Mouse (Mus musculus): Measurements from ENCODE around the gene Ap3d1. TPM values are rescaled to one million over a fixed set of nuclear protein-coding genes. Genes with fewer than 3 reads are reported as not detected.
A peak's percentile ranks its signal among the peaks of the same experiment; 100 is the strongest.

Ap3d1 gene
- polyA plus RNA-seq, 1 experiment from 2014 or later, result 69.3 TPM

GRCm38 (mm10) chr10:80777123-80777522 lies 35.1 kb upstream of the Ap3d1 start:
- 91% methylated on average over 5 of the region's 5 CpGs for WGBS
- ATAC-seq (ENCODE audit: insufficient read depth, low FRiP score, low TSS enrichment) (no peak), DNase-seq (ENCODE audit: low spot score) (no peak)
- H3K4me3 ChIP-seq (ENCODE audit: low read depth, low read length), result no peak overlapping the region
- no peak overlapping the region for H3K4me2 ChIP-seq (ENCODE audit: low read depth)
- no peak overlapping the region for H3K27ac ChIP-seq (ENCODE audit: low read depth, low read length)
- H3K27me3 ChIP-seq (ENCODE audit: control insufficient read depth, insufficient read depth, low read length), result no peaks in the 10 kb centered on the region
- no peaks in the 10 kb centered on the region for H3K9me3 ChIP-seq (ENCODE audit: control insufficient read depth, low read length)
- no peak overlapping the region for H3K9ac ChIP-seq (ENCODE audit: low read length)
- H3K36me3 ChIP-seq (ENCODE audit: control insufficient read depth, insufficient read depth, low read length), result peaks cover 33% of the 10 kb centered on the region
- no peaks in the 10 kb centered on the region for H3K4me1 ChIP-seq (ENCODE audit: control insufficient read depth, insufficient read depth, low read length)

- H3K27ac ChIP-seq (ENCODE audit: low read depth, low read length), result no peak overlapping the region
- no peak overlapping the region for H3K9ac ChIP-seq (ENCODE audit: low read length)
- WGBS, result 96% methylated on average over 6 of the region's 6 CpGs
- no peaks in the 10 kb centered on the region for H3K27me3 ChIP-seq (ENCODE audit: control insufficient read depth, insufficient read depth, low read length)
- no peaks in the 10 kb centered on the region for H3K9me3 ChIP-seq (ENCODE audit: control insufficient read depth, low read length)
- H3K4me2 ChIP-seq (ENCODE audit: low read depth), result no peak overlapping the region
- H3K36me3 ChIP-seq (ENCODE audit: control insufficient read depth, insufficient read depth, low read length), result peaks cover 32% of the 10 kb centered on the region
- no peaks in the 10 kb centered on the region for H3K4me1 ChIP-seq (ENCODE audit: control insufficient read depth, insufficient read depth, low read length)
- DNase-seq (ENCODE audit: low spot score) (no peak), ATAC-seq (ENCODE audit: insufficient read depth, low FRiP score, low TSS enrichment) (no peak)
- no peak overlapping the region for H3K4me3 ChIP-seq (ENCODE audit: low read depth, low read length)
Measured at GRCm38 (mm10) chr10:80776358-80776869, 34.4 kb upstream of the Ap3d1 start.

- DNase-seq (ENCODE audit: low spot score) (no peak), ATAC-seq (ENCODE audit: insufficient read depth, low FRiP score, low TSS enrichment) (no peak)
- no peaks in the 10 kb centered on the region for H3K9me3 ChIP-seq (ENCODE audit: control insufficient read depth, low read length)
- no peak overlapping the region for H3K9ac ChIP-seq (ENCODE audit: low read length)
- H3K36me3 ChIP-seq (ENCODE audit: control insufficient read depth, insufficient read depth, low read length), result peaks cover 34% of the 10 kb centered on the region
- H3K27ac ChIP-seq (ENCODE audit: low read depth, low read length), result no peak overlapping the region
- H3K4me2 ChIP-seq (ENCODE audit: low read depth), result no peak overlapping the region
- 91% methylated on average over 4 of the region's 4 CpGs for WGBS
- no peak overlapping the region for H3K4me3 ChIP-seq (ENCODE audit: low read depth, low read length)
- H3K27me3 ChIP-seq (ENCODE audit: control insufficient read depth, insufficient read depth, low read length), result no peaks in the 10 kb centered on the region
- no peaks in the 10 kb centered on the region for H3K4me1 ChIP-seq (ENCODE audit: control insufficient read depth, insufficient read depth, low read length)
Measured at GRCm38 (mm10) chr10:80775731-80776130, 33.7 kb upstream of the Ap3d1 start.

- peaks cover 34% of the 10 kb centered on the region for H3K36me3 ChIP-seq (ENCODE audit: control insufficient read depth, insufficient read depth, low read length)
- H3K27me3 ChIP-seq (ENCODE audit: control insufficient read depth, insufficient read depth, low read length), result no peaks in the 10 kb centered on the region
- H3K4me3 ChIP-seq (ENCODE audit: low read depth, low read length), result no peak overlapping the region
- H3K27ac ChIP-seq (ENCODE audit: low read depth, low read length), result no peak overlapping the region
- no peaks in the 10 kb centered on the region for H3K9me3 ChIP-seq (ENCODE audit: control insufficient read depth, low read length)
- no peak for ATAC-seq (ENCODE audit: insufficient read depth, low FRiP score, low TSS enrichment)
- no peak overlapping the region for H3K4me2 ChIP-seq (ENCODE audit: low read depth)
- 89% methylated on average over 4 of the region's 4 CpGs for WGBS
- DNase-seq (ENCODE audit: low spot score), result no peak
- no peaks in the 10 kb centered on the region for H3K4me1 ChIP-seq (ENCODE audit: control insufficient read depth, insufficient read depth, low read length)
- H3K9ac ChIP-seq (ENCODE audit: low read length), result no peak overlapping the region
Measured at GRCm38 (mm10) chr10:80774981-80775380, 32.9 kb upstream of the Ap3d1 start.

- Histone ChIP-seq H3K36me3 (ENCODE audit: control insufficient read depth, insufficient read depth, low read length) (peaks cover 33% of the 10 kb centered on the region), H3K4me3 (ENCODE audit: low read depth, low read length) (no peak overlapping the region), H3K4me1 (ENCODE audit: control insufficient read depth, insufficient read depth, low read length) (no peaks in the 10 kb centered on the region), H3K27ac (ENCODE audit: low read depth, low read length) (no peak overlapping the region), H3K27me3 (ENCODE audit: control insufficient read depth, insufficient read depth, low read length) (no peaks in the 10 kb centered on the region), H3K4me2 (ENCODE audit: low read depth) (no peak overlapping the region), H3K9me3 (ENCODE audit: control insufficient read depth, low read length) (no peaks in the 10 kb centered on the region), H3K9ac (ENCODE audit: low read length) (no peak overlapping the region)
- ATAC-seq (ENCODE audit: insufficient read depth, low FRiP score, low TSS enrichment) (no peak; the same call in 1 of the 2 replicates), DNase-seq (ENCODE audit: low spot score) (peak; percentile 69)
- WGBS, result 67% methylated on average over 2 of the region's 2 CpGs
Measured at GRCm38 (mm10) chr10:80774549-80774948, 32.5 kb upstream of the Ap3d1 start.

- H3K27me3 ChIP-seq (ENCODE audit: control insufficient read depth, insufficient read depth, low read length), result no peaks in the 10 kb centered on the region
- H3K9ac ChIP-seq (ENCODE audit: low read length), result no peak overlapping the region
- H3K27ac ChIP-seq (ENCODE audit: low read depth, low read length), result no peak overlapping the region
- DNase-seq (ENCODE audit: low spot score) (no peak), ATAC-seq (ENCODE audit: insufficient read depth, low FRiP score, low TSS enrichment) (no peak)
- no peaks in the 10 kb centered on the region for H3K4me1 ChIP-seq (ENCODE audit: control insufficient read depth, insufficient read depth, low read length)
- 87% methylated on average over 5 of the region's 5 CpGs for WGBS
- no peaks in the 10 kb centered on the region for H3K9me3 ChIP-seq (ENCODE audit: control insufficient read depth, low read length)
- H3K4me3 ChIP-seq (ENCODE audit: low read depth, low read length), result no peak overlapping the region
- no peak overlapping the region for H3K4me2 ChIP-seq (ENCODE audit: low read depth)
- H3K36me3 ChIP-seq (ENCODE audit: control insufficient read depth, insufficient read depth, low read length), result peaks cover 31% of the 10 kb centered on the region
Measured at GRCm38 (mm10) chr10:80773816-80774215, 31.8 kb upstream of the Ap3d1 start.

GRCm38 (mm10) chr10:80768365-80768764 lies 26.3 kb upstream of the Ap3d1 start:
- DNase-seq (ENCODE audit: low spot score) (no peak), ATAC-seq (ENCODE audit: insufficient read depth, low FRiP score, low TSS enrichment) (no peak)
- H3K9me3 ChIP-seq (ENCODE audit: control insufficient read depth, low read length), result no peaks in the 10 kb centered on the region
- H3K4me2 ChIP-seq (ENCODE audit: low read depth), result no peak overlapping the region
- H3K4me1 ChIP-seq (ENCODE audit: control insufficient read depth, insufficient read depth, low read length), result no peaks in the 10 kb centered on the region; the same call in 1 of the 2 replicates
- no peak overlapping the region for H3K9ac ChIP-seq (ENCODE audit: low read length)
- no peaks in the 10 kb centered on the region for H3K27me3 ChIP-seq (ENCODE audit: control insufficient read depth, insufficient read depth, low read length)
- WGBS, result 91% methylated on average over 6 of the region's 6 CpGs
- peaks cover 33% of the 10 kb centered on the region for H3K36me3 ChIP-seq (ENCODE audit: control insufficient read depth, insufficient read depth, low read length)
- H3K4me3 ChIP-seq (ENCODE audit: low read depth, low read length), result no peak overlapping the region
- no peak overlapping the region for H3K27ac ChIP-seq (ENCODE audit: low read depth, low read length)

GRCm38 (mm10) chr10:80766161-80766815 lies 24.2 kb upstream of the Ap3d1 start:
- WGBS, result 90% methylated on average over 10 of the region's 10 CpGs
- Histone ChIP-seq H3K36me3 (ENCODE audit: control insufficient read depth, insufficient read depth, low read length) (peaks cover 21% of the 10 kb centered on the region), H3K27ac (ENCODE audit: low read depth, low read length) (no peak overlapping the region), H3K9ac (ENCODE audit: low read length) (no peak overlapping the region), H3K4me2 (ENCODE audit: low read depth) (no peak overlapping the region), H3K27me3 (ENCODE audit: control insufficient read depth, insufficient read depth, low read length) (no peaks in the 10 kb centered on the region), H3K4me1 (ENCODE audit: control insufficient read depth, insufficient read depth, low read length) (peaks cover 2% of the 10 kb centered on the region; the same call in 1 of the 2 replicates), H3K9me3 (ENCODE audit: control insufficient read depth, low read length) (no peaks in the 10 kb centered on the region), H3K4me3 (ENCODE audit: low read depth, low read length) (no peak overlapping the region)
- ATAC-seq (ENCODE audit: insufficient read depth, low FRiP score, low TSS enrichment) (no peak), DNase-seq (ENCODE audit: low spot score) (no peak)

- Histone ChIP-seq H3K27ac (ENCODE audit: low read depth, low read length) (no peak overlapping the region), H3K9ac (ENCODE audit: low read length) (no peak overlapping the region), H3K4me1 (ENCODE audit: control insufficient read depth, insufficient read depth, low read length) (peaks cover 2% of the 10 kb centered on the region; the same call in 1 of the 2 replicates), H3K36me3 (ENCODE audit: control insufficient read depth, insufficient read depth, low read length) (peaks cover 18% of the 10 kb centered on the region), H3K4me2 (ENCODE audit: low read depth) (no peak overlapping the region), H3K4me3 (ENCODE audit: low read depth, low read length) (no peak overlapping the region), H3K27me3 (ENCODE audit: control insufficient read depth, insufficient read depth, low read length) (no peaks in the 10 kb centered on the region), H3K9me3 (ENCODE audit: control insufficient read depth, low read length) (no peaks in the 10 kb centered on the region)
- DNase-seq (ENCODE audit: low spot score) (no peak), ATAC-seq (ENCODE audit: insufficient read depth, low FRiP score, low TSS enrichment) (no peak)
- WGBS, result 100% methylated on average over 2 of the region's 2 CpGs
Measured at GRCm38 (mm10) chr10:80765746-80766145, 23.7 kb upstream of the Ap3d1 start.
